Mouse (Mus musculus): ENCODE measurements at regions not wholly inside any gene's neighbourhood (a gene's known extent, or its start where the extent isn't known, plus 50 kb on each side); places are given as distances from the start of the nearest gene placed in this dataset.

DNA sequence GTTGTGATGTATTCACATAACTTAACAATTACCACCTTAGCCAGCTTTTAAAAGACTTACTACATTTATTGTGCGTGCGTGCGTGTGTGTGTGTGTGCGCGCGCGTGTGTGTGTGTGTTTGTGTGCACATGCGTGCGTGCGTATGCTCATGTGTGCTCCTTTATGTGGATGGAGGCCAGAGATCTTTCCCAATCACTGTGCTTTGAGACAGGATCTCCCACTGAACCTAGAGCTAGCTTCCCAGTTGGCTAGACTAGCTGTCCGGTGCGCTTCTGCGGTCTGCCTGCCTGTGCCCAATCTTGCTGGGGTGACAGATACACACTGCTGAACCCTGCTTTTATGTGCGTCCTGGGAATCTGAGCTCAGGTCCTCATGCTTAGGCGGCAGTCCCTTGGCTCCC lies 50.1 kb upstream of the Arhgap29 start:
- no peak for DNase-seq (ENCODE audit: low spot score in 2 of 2)

- DNase-seq (ENCODE audit: low spot score in 2 of 2), result no peak
Observed at GRCm38 (mm10) chr3:121900429-121900844, 51.9 kb upstream of the Arhgap29 start.

GRCm38 (mm10) chr3:121897821-121898574 lies 54.3 kb upstream of the Arhgap29 start:
- no peak for DNase-seq (ENCODE audit: low spot score in 2 of 2)

DNA sequence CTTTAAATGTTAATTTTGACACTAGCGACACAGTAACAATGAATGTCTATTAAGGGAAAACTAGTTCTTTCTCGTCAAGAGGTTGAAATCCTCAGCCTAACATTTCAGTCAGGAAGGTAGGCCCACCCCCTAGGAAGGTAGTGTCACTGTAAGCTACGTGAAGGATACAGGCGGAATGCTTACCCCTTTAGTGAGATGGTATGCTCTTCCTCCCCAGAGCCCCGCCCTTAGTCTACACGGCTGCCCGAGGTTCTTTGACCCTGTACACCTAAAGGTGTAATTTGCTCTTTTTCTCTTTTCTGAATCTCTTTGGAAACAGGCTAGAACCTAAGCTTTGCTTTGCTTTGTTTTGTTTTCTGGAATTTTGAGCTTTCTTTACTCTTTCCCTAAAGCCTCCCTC lies 58.7 kb upstream of the Arhgap29 start:
- DNase-seq (ENCODE audit: low spot score in 2 of 2), result no peak

GRCm38 (mm10) chr3:121892675-121893074 lies 59.7 kb upstream of the Arhgap29 start:
- no peak for DNase-seq (ENCODE audit: low spot score in 2 of 2)

DNA sequence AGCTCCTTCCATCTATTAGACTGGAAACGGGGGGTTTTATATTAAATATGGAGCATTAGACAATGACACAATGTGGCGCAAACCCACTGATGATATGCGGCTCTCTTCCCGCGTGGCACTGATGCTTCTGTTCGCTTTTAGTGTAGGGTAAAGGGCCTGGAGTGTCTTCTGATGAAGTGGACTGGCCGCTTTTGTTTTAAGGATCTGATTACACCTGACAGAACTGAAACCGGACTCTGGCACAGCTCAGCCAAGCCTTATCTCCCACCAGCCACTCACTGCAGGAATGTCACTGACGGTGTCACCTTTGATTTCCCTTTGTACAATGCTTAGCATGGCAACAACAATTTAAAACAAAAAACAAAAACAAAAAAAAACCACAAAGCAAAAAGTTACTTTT lies 61.0 kb upstream of the Arhgap29 start:
- DNase-seq (ENCODE audit: low spot score in 2 of 2), result no peak

DNA sequence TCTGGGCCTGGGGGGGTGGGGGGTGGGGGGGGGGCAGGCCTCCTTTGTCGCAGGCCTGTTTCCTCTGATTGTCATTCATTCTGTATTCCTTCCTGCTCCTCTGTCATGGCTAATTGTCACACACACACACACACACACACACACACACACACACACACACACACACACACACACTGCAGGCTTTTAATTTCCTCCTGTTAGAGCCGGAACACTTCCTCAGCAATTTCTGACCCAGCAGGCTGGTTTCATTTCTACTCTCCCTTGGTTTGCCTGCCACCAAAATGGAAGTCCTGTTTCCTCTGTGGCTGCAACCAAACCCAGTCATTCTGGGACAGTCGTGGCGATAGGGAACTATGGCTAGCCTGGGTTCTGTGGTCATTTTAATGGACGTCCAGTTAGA lies 61.8 kb upstream of the Arhgap29 start:
- no peak for DNase-seq (ENCODE audit: low spot score in 2 of 2)

- DNase-seq (ENCODE audit: low spot score in 2 of 2), result no peak
Observed at GRCm38 (mm10) chr3:121886870-121887605, 65.3 kb upstream of the Arhgap29 start.

GRCm38 (mm10) chr3:121886309-121886708 lies 66.0 kb upstream of the Arhgap29 start:
- DNase-seq (ENCODE audit: low spot score in 2 of 2), result no peak

DNA sequence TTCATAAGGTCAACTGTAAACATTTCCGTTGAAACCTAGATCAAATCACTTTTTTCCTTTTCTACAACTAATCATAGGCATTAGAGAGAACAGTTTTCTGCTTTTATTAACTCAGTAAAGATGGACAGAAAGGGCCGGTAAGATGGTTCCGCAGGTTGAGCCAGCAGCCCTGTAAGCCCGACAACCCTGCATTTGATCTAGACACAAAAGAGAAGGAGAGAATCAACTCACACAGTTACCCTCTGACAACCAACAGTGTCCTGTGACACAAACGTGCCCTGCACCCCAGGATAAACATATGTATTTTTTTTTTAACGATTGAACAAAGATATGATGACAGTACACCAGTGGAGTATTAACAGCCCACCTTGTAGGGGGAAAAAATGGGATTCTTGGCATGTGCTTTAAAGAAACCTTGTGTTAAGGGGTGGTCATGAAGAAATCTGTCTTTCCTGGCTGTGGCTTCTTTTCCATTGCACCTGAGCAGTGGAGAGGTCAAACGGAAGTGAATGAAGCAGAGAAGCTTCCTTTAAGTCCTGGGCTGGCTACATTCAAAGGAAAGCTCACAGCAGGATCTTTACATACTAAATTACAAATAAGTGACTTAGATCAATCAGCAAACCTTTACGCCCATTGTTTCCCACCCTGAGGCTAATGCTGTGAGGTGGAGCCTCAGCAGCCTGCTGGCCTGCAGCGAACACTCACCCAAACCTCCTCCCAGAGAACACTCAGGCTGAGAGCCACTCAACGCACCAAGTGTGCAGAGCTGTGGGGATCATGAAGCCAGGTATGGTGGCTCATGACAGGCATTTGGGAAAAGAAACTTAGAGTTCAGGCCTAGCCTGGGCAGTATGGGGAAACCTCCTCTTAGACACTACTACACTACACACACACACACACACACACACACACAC lies 66.8 kb upstream of the Arhgap29 start:
- DNase-seq (ENCODE audit: low spot score in 2 of 2), result no peak

DNA sequence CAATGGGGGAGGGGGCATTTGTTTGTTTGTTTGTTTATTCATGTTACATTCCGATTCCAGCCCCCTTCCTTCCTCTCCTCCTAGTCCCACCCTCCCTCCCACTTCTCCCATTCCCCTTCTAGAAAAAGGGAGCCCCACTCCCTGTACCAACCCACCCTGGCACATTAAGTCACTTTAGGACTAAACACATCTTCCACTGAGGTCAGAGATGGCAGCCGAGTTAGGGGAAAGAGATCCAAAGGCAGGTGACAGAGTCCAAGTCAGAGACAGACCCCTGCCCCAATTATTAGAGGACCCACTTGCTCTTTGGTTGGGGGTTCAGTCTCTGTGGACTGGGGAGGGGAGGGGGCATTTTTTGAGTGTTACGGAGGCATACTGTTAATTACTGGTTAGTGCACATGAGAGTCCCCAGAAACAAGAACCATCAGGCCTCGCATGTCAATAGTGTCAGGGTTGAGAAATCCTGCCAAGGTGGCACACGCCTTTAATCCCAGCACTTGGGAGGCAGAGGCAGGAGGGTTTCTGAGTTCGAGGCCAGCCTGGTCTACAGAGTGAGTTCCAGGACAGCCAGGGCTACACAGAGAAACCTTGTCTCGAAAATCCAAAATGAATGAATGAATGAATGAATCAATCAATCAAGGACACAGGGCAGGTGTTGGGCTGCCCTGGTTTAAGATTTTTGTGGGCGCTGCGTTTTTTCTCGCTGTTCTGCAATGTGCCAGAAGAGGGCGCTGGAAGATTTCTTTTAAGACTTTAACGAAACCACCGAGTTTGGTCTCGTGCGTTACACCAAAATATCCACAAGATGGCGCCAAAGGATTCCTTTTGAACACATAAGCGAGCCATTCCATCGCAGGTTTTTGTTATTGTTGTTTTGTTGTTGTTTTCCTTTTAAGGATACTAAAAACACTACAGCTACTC lies 67.8 kb upstream of the Arhgap29 start:
- DNase-seq (ENCODE audit: low spot score in 2 of 2), result peak; percentile 86 to 88

DNA sequence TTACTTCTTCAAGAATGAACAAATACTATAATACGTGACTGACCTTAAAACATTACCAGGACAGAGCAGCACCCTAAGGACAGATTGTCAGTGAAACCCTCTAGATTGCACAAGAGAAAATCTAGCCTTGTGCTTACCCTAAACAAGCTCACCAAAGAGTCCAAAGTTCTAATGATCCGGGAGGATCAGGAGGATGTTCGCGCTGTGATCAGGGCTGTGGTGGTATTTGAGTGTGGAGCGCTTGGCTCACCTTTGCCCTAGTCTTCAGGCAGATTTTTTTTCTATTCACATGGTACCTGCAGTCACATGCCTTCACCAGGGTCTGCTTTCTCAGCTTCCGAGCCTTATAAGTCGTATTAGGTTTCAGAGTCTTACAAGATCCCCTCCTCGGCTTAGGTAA lies 65.3 kb upstream of the Abcd3 start:
- DNase-seq (ENCODE audit: low spot score in 2 of 2), result no peak

GRCm38 (mm10) chr3:121875072-121875471 lies 60.0 kb upstream of the Abcd3 start:
- DNase-seq (ENCODE audit: low spot score in 2 of 2), result no peak

DNA sequence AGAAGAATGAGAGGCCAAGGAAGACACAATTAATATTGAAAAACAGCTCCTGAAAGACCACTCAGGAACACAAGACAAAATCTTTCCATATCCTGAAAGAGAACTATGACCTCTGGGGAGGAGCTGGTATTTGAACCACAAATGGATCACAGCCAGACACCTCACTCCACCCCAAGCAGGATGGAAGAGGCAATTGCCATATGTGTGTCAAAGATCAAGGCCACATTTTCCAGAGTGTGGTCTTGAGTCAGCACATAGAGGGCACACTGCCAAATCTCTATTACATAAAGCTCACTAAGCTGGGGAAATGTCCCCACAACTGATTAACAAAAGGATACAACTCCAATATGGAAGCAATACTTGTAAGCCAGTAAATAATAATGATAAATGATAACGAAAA lies 59.5 kb upstream of the Abcd3 start:
- no peak for DNase-seq (ENCODE audit: low spot score in 2 of 2)

DNA sequence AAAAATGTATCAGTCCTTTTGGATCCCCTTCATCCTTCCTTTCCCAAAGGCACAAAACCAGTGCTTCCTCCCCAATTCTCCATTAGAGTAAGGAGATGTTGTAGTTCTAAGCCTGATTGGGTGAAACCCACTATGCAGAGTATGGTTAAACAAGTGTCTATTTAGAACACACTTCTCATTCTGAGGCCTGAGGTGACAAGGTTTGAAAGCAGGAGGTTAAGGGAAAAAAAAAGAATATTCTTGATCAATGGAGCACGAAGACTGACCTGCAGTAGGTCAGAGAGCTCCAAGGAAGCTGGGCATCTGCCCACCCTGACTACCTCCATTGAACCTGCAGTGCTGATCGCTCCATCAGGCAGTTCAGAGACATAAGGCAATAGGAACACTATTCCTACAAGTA lies 58.5 kb upstream of the Abcd3 start:
- no peak for DNase-seq (ENCODE audit: low spot score in 2 of 2)

DNA sequence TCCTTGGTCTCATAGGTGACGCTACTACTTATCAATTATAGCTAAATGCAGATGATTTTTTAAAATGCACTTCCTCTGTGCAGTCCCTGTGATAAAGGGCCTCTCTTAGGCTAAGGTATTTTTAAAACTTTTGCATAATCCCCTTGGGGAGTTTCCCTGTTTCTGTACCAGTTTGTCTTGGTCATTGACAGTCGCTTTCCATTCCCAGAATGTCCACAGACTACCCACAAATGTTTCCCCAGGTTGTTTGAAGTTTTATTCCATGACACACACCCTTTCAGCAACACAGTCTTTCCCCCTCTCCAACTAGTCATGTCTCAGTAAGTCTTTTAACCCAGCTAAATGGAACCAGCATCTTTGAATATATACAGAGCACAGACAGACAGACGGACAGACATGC lies 57.6 kb upstream of the Abcd3 start:
- DNase-seq (ENCODE audit: low spot score in 2 of 2), result no peak

DNA sequence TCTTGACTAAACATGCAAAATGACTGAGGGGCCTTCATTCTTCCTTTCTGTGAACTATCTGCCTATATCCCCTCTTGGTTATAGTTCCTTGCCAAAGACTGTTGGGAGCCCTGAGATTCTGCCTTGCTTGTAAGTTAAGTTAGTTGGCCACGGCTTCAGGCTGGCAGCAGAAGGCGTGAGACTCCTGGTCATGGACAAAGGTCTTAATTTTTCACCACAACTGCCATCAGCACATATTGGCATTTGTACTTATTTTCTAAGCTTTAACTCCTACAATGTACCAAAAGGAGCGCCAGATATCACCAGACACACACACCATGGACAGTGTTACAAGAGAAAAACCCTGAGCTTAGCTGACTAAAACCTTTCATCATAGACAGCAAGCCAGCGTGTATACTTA lies 56.7 kb upstream of the Abcd3 start:
- no peak for DNase-seq (ENCODE audit: low spot score in 2 of 2)

GRCm38 (mm10) chr3:121870726-121871125 lies 55.6 kb upstream of the Abcd3 start:
- DNase-seq (ENCODE audit: low spot score in 2 of 2), result no peak

GRCm38 (mm10) chr3:121869694-121870093 lies 54.6 kb upstream of the Abcd3 start:
- DNase-seq (ENCODE audit: low spot score in 2 of 2), result no peak

DNA sequence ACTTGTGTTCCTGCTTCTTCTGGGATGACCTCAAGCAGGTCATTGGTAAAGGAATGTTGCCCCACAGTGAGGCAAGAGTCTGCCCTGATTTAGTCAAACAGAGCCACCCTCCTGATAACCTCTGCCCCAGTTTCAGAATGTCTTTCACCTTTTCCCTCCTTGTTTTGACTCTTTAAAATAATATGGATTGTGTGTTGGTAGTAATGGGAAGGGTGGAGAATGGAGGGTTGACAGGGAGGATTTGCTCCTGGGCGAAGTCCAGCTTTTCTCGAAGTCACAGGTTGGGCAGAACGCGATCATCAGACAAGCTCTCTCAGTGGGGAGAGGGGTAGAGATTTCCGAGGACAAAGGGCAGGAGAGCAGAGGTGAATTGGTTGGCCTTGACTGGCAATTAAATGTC lies 52.2 kb upstream of the Abcd3 start:
- no peak for DNase-seq (ENCODE audit: low spot score in 2 of 2)

GRCm38 (mm10) chr3:121864734-121865445 lies 49.8 kb upstream of the Abcd3 start:
- DNase-seq (ENCODE audit: low spot score in 2 of 2), result no peak

All from right cerebral cortex, postnatal 36 days (tissue).